Mouse (Mus musculus) hindbrain, embryonic 12.5 days (tissue): Measurements from ENCODE around the gene Agk. TPM values are rescaled to one million over a fixed set of nuclear protein-coding genes. Genes with fewer than 3 reads are reported as not detected.

ENCODE experiments used
- ATAC-seq: fragments of 200-750 bp; cut with Nextera tagmentation; 2 replicates; pipeline ENCODE4 v1.8.0; 2017; ENCODE audit warnings: moderate TSS enrichment; ENCODE audit not compliant: low FRiP score
- H3K27ac ChIP-seq: fragments of 300-500 bp; sonication (generic); 2 replicates; pipeline ENCODE4 v1.5.1; 2016; ENCODE audit warnings: mild to moderate bottlenecking
- H3K27me3 ChIP-seq: fragments of 300-500 bp; sonication (generic); 2 replicates; pipeline ENCODE4 v1.6.1; 2016; ENCODE audit warnings: mild to moderate bottlenecking
- H3K36me3 ChIP-seq: fragments of 300-500 bp; sonication (generic); 2 replicates; pipeline ENCODE4 v1.6.1; 2016; ENCODE audit warnings: mild to moderate bottlenecking
- H3K4me1 ChIP-seq: fragments of 300-500 bp; sonication (generic); 2 replicates; pipeline ENCODE4 v1.6.1; 2016
- H3K4me2 ChIP-seq: fragments of 300-500 bp; sonication (generic); replicated peaks from 2 replicates; pipeline ENCODE4 v1.6.1; 2016; ENCODE audit warnings: mild to moderate bottlenecking
- H3K4me3 ChIP-seq: fragments of 300-500 bp; sonication (generic); 2 replicates; pipeline ENCODE4 v1.5.1; 2016; ENCODE audit warnings: mild to moderate bottlenecking
- H3K9ac ChIP-seq: fragments of 300-500 bp; sonication (generic); 2 replicates; pipeline ENCODE4 v1.6.1; 2016; ENCODE audit warnings: mild to moderate bottlenecking, moderate library complexity
- H3K9me3 ChIP-seq: fragments of 300-500 bp; sonication (generic); replicated peaks from 2 replicates; pipeline ENCODE4 v1.6.1; 2016; ENCODE audit warnings: mild to moderate bottlenecking
- WGBS: fragments of 180-500 bp; shearing (Covaris S2); methylation state at CpG from one replicate; pipeline ENCODE4 v1.1.7; 2016; 5-methylcytosine and 5-hydroxymethylcytosine counted together
- polyA plus RNA-seq: library from polyadenylated mRNA; unstranded; fragments of >200 nt; fragmentation: Nextera tagmentation; extraction: Ambion mirVana; gene quantifications from 2 replicates; pipeline ENCODE4 v1.2.1, GENCODE M21; 2016

Gene Agk
- polyA plus RNA-seq, 1 experiment from 2014 or later = 36.4 TPM

GRCm38 (mm10) chr6:40371031-40371430 lies 46.1 kb downstream of the Agk start:
- Histone ChIP-seq H3K27ac (no peak overlapping the region), H3K27me3 (no peaks in the 10 kb centered on the region), H3K9me3 (no peaks in the 10 kb centered on the region), H3K4me1 (no peaks in the 10 kb centered on the region), H3K36me3 (peaks cover 9% of the 10 kb centered on the region), H3K9ac (no peak overlapping the region), H3K4me3 (no peak overlapping the region), H3K4me2 (no peak overlapping the region)
- 96% methylated on average over 6 of the region's 6 CpGs for WGBS
- ATAC-seq = no peak

GRCm38 (mm10) chr6:40380181-40380580 lies 55.2 kb downstream of the Agk start:
- Histone ChIP-seq H3K9me3 (no peaks in the 10 kb centered on the region), H3K9ac (no peak overlapping the region), H3K4me2 (no peak overlapping the region), H3K27me3 (no peaks in the 10 kb centered on the region), H3K4me1 (no peaks in the 10 kb centered on the region), H3K27ac (no peak overlapping the region), H3K4me3 (no peak overlapping the region), H3K36me3 (peaks cover 3% of the 10 kb centered on the region; the same call in 1 of the 2 replicates)
- no peak for ATAC-seq
- 91% methylated on average over 3 of the region's 3 CpGs for WGBS

DNA sequence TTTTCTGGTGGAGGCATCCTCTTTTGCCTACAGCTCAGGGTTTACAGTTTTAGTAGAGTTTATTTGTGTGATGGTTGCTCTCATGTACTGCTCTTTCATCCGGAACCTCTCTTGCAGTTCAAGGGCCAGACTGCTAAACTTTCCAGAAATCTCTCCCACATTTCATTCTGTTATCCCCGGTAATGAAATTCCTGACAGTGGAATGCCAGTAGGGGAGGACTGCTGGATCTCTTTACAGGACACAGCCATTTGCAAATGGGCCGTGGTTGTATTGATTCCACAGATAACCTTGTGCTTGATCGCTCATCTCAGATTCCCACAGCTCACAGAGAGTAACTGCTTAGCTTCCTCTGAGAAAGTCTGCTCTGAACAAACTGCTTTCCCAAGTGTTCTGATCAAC lies 56.9 kb downstream of the Agk start:
- Histone ChIP-seq H3K9me3 (no peaks in the 10 kb centered on the region), H3K27ac (no peak overlapping the region), H3K27me3 (no peaks in the 10 kb centered on the region), H3K4me2 (no peak overlapping the region), H3K4me1 (no peaks in the 10 kb centered on the region), H3K4me3 (no peak overlapping the region), H3K9ac (no peak overlapping the region), H3K36me3 (peaks cover 3% of the 10 kb centered on the region; the same call in 1 of the 2 replicates)
- no peak for ATAC-seq
- 88% methylated on average over 4 of the region's 4 CpGs for WGBS

DNA sequence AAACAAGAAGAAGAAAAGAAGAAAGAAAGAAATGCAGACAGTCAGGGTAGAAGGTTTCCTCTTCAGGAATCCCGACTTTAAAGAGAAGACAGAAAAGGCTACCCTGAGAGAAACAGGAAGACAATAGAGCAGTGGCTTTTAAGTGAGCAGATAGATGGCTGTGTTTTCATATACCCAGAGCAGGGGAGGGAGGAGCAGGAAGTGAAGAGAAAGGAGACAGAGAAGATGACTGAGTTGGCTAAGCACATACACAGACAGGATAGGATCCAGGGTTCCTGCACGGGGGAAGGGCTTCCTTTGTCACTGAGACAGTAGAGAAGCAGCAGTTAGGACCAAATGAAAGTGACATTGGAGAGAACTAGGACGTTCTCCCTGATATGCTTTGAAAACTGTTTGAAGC lies 60.7 kb downstream of the Agk start:
- no peak overlapping the region for H3K9ac ChIP-seq
- no peaks in the 10 kb centered on the region for H3K27me3 ChIP-seq
- no peaks in the 10 kb centered on the region for H3K36me3 ChIP-seq
- H3K9me3 ChIP-seq = no peaks in the 10 kb centered on the region
- H3K4me2 ChIP-seq = no peak overlapping the region
- H3K4me3 ChIP-seq = no peak overlapping the region
- no peaks in the 10 kb centered on the region for H3K4me1 ChIP-seq
- ATAC-seq = no peak
- WGBS = 60% methylated on average over 3 of the region's 3 CpGs
- no peak overlapping the region for H3K27ac ChIP-seq

DNA sequence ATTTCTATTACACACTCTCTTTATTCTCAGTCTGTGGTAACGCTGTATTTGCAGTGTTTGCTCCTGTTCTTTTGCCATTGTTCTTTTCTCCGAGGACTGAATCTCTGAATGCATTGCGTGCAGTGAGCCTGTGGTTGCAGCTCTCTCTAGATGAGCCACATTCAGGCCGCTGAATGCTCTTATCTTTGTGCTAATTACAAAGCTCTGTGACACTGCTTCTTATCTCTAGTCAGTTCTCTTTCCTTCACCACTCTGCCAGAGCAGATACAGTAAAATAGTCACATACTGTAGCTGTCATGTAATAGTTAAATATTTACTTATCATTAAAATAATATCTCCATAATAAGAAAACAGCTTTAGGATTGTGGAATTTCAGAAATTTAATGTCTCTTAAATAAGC lies 63.7 kb downstream of the Agk start:
- no peak overlapping the region for H3K4me2 ChIP-seq
- no peaks in the 10 kb centered on the region for H3K36me3 ChIP-seq
- 69% methylated on average over 4 of the region's 4 CpGs for WGBS
- H3K27ac ChIP-seq = no peak overlapping the region
- H3K9me3 ChIP-seq = no peaks in the 10 kb centered on the region
- no peak overlapping the region for H3K4me3 ChIP-seq
- no peak for ATAC-seq
- H3K4me1 ChIP-seq = no peaks in the 10 kb centered on the region
- no peak overlapping the region for H3K9ac ChIP-seq
- no peaks in the 10 kb centered on the region for H3K27me3 ChIP-seq

GRCm38 (mm10) chr6:40390975-40391374 lies 66.0 kb downstream of the Agk start:
- Histone ChIP-seq H3K9ac (no peak overlapping the region), H3K36me3 (no peaks in the 10 kb centered on the region), H3K27ac (no peak overlapping the region), H3K4me3 (no peak overlapping the region), H3K9me3 (no peaks in the 10 kb centered on the region), H3K4me1 (no peaks in the 10 kb centered on the region), H3K4me2 (no peak overlapping the region), H3K27me3 (no peaks in the 10 kb centered on the region)
- WGBS = 83% methylated on average over 1 of the region's 1 CpGs
- no peak for ATAC-seq

GRCm38 (mm10) chr6:40393213-40393612 lies 68.2 kb downstream of the Agk start:
- Histone ChIP-seq H3K27ac (peak overlapping the region; percentile 30; the same call in 1 of the 2 replicates), H3K27me3 (no peaks in the 10 kb centered on the region), H3K36me3 (peaks cover 10% of the 10 kb centered on the region), H3K4me2 (no peak overlapping the region), H3K9me3 (no peaks in the 10 kb centered on the region), H3K9ac (no peak overlapping the region), H3K4me1 (no peaks in the 10 kb centered on the region), H3K4me3 (no peak overlapping the region)
- ATAC-seq = peak; percentile 94
- WGBS = 19% methylated on average over 3 of the region's 3 CpGs

DNA sequence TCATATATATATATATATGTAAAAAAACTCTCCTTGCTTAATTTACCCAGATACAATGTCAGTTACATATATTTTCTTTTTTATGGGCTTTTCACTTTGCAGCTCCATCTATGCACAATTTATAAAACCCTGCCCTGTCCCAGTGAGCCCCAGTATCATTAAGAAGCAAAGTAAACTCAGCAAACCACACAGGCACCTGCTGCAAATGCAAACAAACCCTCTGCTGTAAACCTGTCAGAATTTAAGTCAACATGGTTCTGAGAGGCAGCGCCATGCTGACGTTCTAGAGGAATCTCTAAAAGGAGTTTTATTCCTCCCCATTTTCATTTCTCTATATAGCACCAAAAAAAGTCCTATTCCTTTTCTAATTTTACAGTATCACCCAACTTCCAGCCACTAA lies 77.1 kb downstream of the Agk start:
- H3K4me1 ChIP-seq = no peaks in the 10 kb centered on the region
- no peak overlapping the region for H3K4me2 ChIP-seq
- peaks cover 67% of the 10 kb centered on the region for H3K36me3 ChIP-seq
- 92% methylated on average over 2 of the region's 2 CpGs for WGBS
- no peak for ATAC-seq
- no peak overlapping the region for H3K27ac ChIP-seq
- no peaks in the 10 kb centered on the region for H3K27me3 ChIP-seq
- H3K9ac ChIP-seq = no peak overlapping the region
- H3K9me3 ChIP-seq = no peaks in the 10 kb centered on the region
- no peak overlapping the region for H3K4me3 ChIP-seq

DNA sequence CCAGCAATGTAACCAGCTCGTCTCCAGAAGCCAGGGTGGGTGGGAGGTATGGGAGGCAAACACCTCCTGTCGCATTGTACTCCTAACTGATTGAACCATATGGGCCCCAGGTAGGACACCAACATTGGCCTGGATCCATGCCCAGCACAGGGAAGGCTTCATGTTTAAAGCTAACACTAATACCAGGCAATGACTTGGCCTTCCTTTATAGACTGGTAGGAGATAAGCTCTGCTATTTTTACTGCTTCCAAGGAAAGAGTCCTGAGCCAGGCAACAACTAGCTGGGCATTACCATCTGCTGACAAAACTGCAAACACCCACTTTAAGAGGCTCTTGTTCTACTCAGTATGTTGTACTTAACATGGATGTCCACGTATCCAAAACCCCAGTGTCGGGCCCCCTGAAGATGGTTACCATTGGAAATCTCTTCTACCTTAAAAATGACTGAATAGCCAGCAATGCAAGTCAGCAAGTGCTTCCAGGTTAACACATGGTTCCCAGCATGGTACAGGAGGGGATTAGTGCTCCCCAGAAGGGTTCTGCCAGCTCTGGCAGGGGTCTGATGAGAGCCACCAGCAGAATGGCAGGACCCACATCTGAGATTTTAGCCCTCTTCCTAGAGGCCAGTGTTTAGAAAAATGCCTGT lies 78.8 kb downstream of the Agk start:
- Histone ChIP-seq H3K9me3 (no peaks in the 10 kb centered on the region), H3K27ac (no peak overlapping the region), H3K9ac (no peak overlapping the region), H3K4me2 (no peak overlapping the region), H3K4me3 (no peak overlapping the region), H3K4me1 (no peaks in the 10 kb centered on the region), H3K27me3 (no peaks in the 10 kb centered on the region), H3K36me3 (peaks cover 69% of the 10 kb centered on the region)
- ATAC-seq = no peak
- 89% methylated on average over 4 of the region's 4 CpGs for WGBS

- Histone ChIP-seq H3K27ac (no peak overlapping the region), H3K4me2 (no peak overlapping the region), H3K27me3 (no peaks in the 10 kb centered on the region), H3K4me1 (no peaks in the 10 kb centered on the region), H3K36me3 (peaks cover 43% of the 10 kb centered on the region), H3K9ac (no peak overlapping the region), H3K9me3 (no peaks in the 10 kb centered on the region), H3K4me3 (no peak overlapping the region)
- no peak for ATAC-seq
- 88% methylated on average over 3 of the region's 3 CpGs for WGBS
Observed at GRCm38 (mm10) chr6:40411085-40411484, 86.1 kb downstream of the Agk start.

- H3K9me3 ChIP-seq = no peaks in the 10 kb centered on the region
- no peak overlapping the region for H3K4me2 ChIP-seq
- H3K4me1 ChIP-seq = no peaks in the 10 kb centered on the region
- no peak overlapping the region for H3K9ac ChIP-seq
- peaks cover 28% of the 10 kb centered on the region for H3K36me3 ChIP-seq
- no peaks in the 10 kb centered on the region for H3K27me3 ChIP-seq
- no peak overlapping the region for H3K27ac ChIP-seq
- 94% methylated on average over 5 of the region's 5 CpGs for WGBS
- no peak for ATAC-seq
- no peak overlapping the region for H3K4me3 ChIP-seq
Observed at GRCm38 (mm10) chr6:40413046-40413445, 88.1 kb downstream of the Agk start.

DNA sequence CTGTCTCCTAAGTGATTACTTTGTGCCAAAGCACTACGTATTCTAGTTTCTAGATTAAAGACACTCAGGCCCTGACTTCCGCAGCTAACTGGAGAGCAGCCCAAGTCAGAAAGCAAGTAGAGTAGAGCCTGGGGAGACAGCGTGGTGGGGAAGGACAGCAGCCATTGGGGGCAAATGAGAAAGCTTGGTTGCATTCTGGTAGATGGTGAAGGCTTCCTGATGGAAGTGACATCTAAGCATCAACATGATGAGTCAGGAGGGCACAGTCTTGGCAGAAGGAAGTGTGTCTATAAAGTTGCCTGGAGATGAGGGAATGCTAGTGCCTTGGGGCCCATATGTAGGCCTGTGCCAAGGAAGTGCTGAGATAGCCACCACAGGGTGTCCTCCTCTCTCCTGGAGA lies 88.6 kb downstream of the Agk start:
- H3K27ac ChIP-seq = no peak overlapping the region
- no peaks in the 10 kb centered on the region for H3K9me3 ChIP-seq
- peaks cover 23% of the 10 kb centered on the region for H3K36me3 ChIP-seq
- no peak overlapping the region for H3K9ac ChIP-seq
- no peak overlapping the region for H3K4me2 ChIP-seq
- 94% methylated on average over 3 of the region's 3 CpGs for WGBS
- no peak for ATAC-seq
- no peak overlapping the region for H3K4me3 ChIP-seq
- no peaks in the 10 kb centered on the region for H3K4me1 ChIP-seq
- H3K27me3 ChIP-seq = no peaks in the 10 kb centered on the region

DNA sequence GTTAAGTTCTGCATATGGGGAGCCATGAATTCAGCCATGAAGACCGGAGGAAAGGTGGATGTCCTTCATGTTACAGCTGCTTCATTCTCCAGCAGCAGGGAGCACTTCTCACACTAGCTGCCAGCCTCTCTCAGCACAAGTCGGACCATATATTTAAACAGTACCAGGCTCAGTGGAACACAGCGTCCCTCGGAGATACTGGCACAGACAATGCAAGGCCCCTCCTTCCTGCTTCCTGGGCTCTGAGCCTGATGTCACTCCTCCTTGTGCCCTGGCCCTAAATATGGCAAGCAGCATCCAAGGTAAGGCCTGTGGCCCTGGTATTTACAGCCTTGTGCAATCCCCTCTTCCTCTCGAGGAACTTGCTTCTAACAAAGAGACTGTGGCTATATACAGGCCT lies 90.8 kb downstream of the Agk start:
- peaks cover 14% of the 10 kb centered on the region for H3K36me3 ChIP-seq
- H3K27me3 ChIP-seq = no peaks in the 10 kb centered on the region
- H3K4me3 ChIP-seq = no peak overlapping the region
- no peak for ATAC-seq
- WGBS = 90% methylated on average over 5 of the region's 5 CpGs
- no peak overlapping the region for H3K4me2 ChIP-seq
- H3K27ac ChIP-seq = no peak overlapping the region
- no peaks in the 10 kb centered on the region for H3K4me1 ChIP-seq
- no peaks in the 10 kb centered on the region for H3K9me3 ChIP-seq
- H3K9ac ChIP-seq = no peak overlapping the region
